Mouse (Mus musculus): ENCODE results near the gene Psmd3.
"Not testable (repeated sequence)": the region's sequence is repeated elsewhere in the genome, so short reads cannot be mapped to it uniquely, and the experiment has no call there.

Psmd3 gene

GRCm38 (mm10) chr11:98693201-98693600, 10.8 kb downstream of the Psmd3 start:
- no peak for DNase-seq

- no peak for DNase-seq
These were observed 11.4 kb downstream of the Psmd3 start for GRCm38 (mm10) chr11:98693746-98694145.

GRCm38 (mm10) chr11:98694301-98694700, 11.9 kb downstream of the Psmd3 start:
- DNase-seq: no peak

DNA sequence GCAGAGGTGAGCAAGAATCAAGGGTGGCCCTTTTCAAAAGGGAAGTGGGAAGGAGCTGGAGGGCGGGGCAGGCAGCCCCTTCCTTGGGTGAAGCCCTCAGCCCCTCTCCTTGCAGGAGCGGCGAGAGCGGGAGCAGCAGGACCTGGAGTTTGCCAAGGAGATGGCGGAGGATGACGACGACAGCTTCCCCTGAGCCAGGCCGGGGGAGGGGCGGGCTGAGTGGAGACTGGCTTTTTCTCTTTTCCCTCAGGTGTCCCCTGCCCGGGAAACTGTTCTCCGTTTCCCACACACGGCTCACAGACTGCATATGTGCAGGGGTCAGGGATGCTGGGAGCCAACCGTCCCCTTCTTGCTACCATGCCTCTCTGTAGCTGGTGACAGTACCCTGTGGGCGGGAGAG, 13.1 kb downstream of the Psmd3 start:
- DNase-seq: peak; percentile 54

DNA sequence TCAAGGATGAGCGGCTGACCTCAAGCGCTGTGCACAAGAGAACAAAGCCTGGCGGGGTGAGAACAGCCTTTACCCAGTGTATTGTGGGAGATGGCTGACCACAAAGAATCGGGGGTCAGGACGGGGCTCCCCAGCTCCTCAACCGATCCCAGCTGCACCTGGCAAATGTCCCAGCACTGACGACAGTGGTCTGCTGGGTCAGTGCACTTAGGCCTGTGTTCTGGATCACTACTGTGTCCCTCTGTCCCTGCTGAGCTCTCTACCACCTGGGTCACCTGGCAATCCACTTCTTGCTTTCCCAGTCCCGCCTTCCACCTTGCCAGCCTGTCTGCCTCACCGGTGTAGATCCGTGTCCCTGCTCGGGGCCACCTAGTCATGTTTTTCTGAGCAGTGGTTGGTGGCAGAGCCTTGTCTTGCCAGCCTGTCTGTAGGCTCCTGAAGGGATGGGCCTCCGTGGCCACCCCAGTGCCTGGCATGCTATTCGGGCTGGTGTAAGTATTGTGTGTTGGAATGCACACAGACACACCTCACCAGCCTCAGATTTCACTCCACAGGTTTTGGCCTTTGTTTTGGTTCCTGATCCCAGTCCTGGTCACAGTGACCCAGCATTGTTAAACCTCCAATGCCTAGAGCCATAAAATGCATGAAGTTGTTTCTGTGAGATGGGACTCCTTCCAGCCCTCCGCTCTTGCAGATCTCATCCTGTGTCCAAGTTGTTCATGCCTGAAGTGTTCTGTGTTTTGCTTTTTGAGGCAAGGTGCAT, 14.3 kb downstream of the Psmd3 start:
- no peak for DNase-seq

- DNase-seq: no peak
These were observed 14.9 kb downstream of the Psmd3 start for GRCm38 (mm10) chr11:98697225-98697624.

- DNase-seq: no peak
These were observed 16.7 kb downstream of the Psmd3 start for GRCm38 (mm10) chr11:98698849-98699640.

DNA sequence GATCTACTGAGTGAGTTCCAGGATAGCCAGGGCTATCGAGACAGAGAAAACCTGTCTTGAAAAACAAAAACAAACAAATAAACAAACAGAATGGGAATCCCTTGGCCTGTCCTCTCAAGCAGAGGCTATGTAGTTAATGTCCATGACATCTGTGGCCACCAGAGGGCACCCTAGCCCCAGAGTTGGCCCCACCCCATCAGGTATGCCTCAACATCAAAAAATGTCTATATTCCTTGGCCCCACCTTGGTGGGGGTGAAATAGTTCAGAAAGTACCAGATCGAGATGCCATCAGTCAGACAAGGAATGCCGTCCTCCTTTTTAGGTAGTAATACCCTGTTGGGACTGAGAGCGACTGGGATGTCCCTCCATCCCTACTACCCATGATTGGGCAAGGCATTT, 17.6 kb downstream of the Psmd3 start:
- peak; percentile 80 for DNase-seq

GRCm38 (mm10) chr11:98701213-98701670, 18.9 kb downstream of the Psmd3 start, which contains the start of gene Csf3:
Gene Csf3 (plus strand): TSS chr11:98701263.
- no peak for DNase-seq

DNA sequence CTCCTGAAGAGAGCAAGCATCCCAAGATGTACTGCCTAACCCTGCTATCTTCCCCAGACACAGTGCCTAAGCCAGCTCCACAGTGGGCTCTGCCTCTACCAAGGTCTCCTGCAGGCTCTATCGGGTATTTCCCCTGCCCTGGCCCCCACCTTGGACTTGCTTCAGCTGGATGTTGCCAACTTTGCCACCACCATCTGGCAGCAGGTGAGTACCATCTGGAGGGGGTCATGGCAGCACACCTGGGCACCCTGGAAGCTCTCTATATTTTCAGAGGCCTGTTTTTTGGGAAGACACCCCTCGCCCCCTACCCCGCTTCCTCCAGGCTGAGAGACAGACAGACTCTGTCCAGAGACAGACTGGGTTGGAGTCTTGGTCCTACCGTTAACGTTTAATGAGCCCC, 20.0 kb downstream of the Psmd3 start:
- DNase-seq: no peak

- DNase-seq: no peak
These were observed 22.7 kb downstream of the Psmd3 start for GRCm38 (mm10) chr11:98705021-98705420.

DNA sequence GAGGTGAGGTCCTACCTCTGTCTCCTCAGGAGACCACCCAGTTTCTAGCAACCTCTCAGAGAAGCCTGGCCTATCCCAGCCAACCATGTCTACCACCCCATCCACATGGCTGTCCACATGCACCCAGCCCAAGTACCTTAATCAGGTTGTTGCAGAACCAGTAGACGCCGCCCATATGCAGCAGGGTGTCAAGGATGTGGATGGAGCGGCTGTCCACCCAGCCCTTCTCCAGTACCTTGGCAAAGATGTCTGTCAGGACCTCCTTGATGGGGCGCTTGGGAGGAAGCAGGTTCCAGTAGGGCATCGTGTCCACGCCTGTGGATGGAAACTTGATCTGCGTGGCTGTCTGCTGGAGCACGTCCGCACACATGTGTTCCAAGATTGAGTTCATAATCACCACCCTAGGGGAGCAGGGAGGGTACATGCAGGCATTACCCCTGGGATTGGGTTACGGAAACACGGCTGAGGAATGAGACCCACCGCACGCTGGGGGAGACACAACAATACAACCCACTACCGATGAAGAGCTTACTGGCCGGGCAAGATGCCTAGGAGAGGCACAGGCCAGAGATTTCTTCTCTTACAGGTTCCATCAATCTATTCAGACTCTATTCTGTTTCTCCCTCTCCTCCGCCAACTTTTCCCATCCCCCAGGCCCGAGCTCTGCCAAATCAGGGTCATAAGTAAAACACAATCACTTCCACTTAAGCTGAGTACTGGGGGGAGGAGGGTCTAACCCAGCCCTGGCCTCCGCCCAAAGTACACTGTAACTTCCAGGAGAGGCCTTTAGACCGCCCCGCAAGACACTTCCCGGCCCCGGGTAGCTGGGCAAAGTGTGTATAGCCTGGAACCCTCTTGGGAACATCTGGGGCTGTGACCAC, 25.3 kb downstream of the Psmd3 start:
- no peak for DNase-seq

GRCm38 (mm10) chr11:98708282-98708956, 26.1 kb downstream of the Psmd3 start:
- no peak for DNase-seq

DNA sequence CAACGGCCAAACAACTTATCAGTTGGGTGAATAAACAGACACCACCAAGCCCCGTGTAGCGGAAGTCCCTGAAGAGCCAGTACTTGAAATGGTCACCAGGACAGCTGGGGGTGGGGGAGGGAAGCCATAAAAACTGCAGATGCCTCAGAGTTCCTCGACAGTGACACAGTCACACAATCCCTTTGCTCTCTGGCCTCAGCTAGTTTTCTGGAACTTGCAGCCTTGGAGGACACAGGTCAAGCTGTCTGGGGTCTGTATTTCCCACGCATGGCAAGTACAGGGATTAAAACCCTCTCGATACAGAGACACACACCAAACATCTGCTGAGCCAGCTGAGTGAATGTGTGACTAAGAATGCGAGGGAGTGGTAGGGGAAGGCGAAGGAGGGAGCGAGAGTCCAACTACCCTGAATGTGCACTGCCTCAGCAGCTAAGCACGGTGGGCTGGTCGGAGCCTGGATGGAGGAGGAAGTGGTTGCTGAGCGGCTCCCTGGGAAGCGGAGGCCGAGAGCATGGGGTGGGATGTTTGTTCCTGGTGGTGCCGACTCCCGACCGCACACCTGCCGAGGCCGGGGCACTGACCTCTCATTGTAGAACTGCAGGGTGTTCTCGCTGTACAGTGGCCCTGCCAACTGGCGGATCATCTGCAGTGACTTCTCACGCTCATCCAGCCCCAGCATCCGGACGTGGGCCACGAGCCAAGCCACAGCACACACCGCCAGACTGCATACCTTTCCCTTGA, 26.8 kb downstream of the Psmd3 start:
- no peak for DNase-seq

DNA sequence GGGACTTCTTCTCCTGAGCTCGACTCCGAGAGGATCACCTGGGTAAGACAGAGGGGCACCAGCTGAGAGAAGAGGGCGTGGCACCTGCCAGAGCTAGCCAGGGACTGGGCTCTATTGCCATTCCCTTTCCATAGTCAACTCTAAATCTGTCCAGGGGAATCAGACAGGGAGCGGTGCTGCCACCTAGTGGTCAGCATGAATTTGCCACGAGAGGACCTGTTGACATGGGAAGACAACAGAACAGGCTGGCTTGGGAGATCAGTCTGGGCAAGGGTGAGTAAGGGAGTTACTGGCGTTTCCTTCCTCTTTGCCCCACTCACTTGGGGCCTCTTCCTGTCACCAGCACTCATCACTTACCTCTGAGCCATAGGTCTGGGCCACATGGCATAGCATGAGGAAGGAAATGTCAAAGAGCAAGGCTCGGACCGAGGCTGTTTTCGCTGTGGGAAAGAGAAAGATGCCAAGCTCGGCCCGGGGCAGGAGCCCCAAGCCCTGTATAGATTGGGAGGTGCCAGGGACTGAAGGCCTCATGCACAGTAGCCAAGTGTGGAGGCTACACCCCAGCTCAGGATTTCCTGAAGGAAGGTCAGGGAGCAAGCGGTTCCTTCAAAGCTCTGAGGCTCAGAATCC, 28.2 kb downstream of the Psmd3 start:
- DNase-seq: peak; percentile 84

GRCm38 (mm10) chr11:98711046-98711434, 28.7 kb downstream of the Psmd3 start:
- DNase-seq: no peak

- not testable (repeated sequence) for DNase-seq
These were observed 29.7 kb downstream of the Psmd3 start for GRCm38 (mm10) chr11:98712009-98712408.

DNA sequence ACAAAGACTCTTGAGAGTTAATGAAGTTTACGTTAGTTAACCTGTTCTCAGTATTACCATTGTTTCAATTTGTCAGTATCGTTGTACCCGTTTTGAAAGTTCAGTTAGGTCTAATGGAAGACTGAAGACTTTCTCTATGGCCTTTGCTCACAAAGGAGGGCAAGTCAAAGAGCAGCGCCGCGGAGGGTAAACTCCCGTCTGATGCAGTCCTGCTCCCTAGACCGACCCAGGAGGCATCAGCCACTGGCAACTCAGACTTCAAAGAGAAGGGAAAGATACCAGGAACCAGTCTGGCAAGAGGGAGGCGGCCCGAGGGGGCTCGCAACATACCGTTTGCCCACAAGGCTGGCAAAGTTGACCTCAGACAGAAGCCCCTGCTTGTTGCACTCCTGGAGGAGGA, 31.3 kb downstream of the Psmd3 start:
- DNase-seq: no peak

GRCm38 (mm10) chr11:98715946-98716345, 33.6 kb downstream of the Psmd3 start:
- no peak for DNase-seq

DNA sequence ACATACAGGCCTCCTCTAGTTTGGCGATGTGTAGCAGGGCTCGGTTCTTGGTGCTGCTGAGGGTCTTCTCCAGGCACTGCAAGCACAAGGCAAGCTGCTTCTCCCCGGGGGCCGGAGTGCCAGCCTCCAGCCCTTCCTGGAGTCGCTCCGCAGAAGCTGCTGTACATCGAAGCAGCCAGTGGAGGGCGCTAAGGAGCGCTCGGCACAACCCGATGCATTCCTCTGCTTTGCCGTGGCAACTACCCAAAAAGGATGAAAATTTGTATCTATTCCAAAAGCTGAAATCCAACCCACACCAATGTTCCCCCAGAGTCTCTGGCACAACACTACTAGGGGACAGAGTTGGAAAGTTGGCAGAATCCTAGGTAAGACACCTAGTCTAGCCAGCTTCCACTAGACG, 35.5 kb downstream of the Psmd3 start:
- peak; percentile 82 for DNase-seq

GRCm38 (mm10) chr11:98720756-98721155, 38.4 kb downstream of the Psmd3 start:
- no peak for DNase-seq
